Mouse (Mus musculus) ES-E14 (cell line): ENCODE results near the gene Zbtb25.

Experiments used
- CHD2 ChIP-seq: IDR thresholded peaks from 2 replicates; pipeline ENCODE4 v1.6.1; 2014; ENCODE audit warnings: mild to moderate bottlenecking, low read depth, low read length, inconsistent platforms
- MAFK ChIP-seq: IDR thresholded peaks from 2 replicates; pipeline ENCODE4 v1.6.1; 2014; ENCODE audit warnings: mild to moderate bottlenecking, low read depth, low read length, inconsistent platforms; ENCODE audit not compliant: insufficient read depth
- ZC3H11A ChIP-seq: IDR thresholded peaks from 2 replicates; pipeline ENCODE4 v1.6.1; 2012; ENCODE audit warnings: low read depth, mild to moderate bottlenecking, inconsistent platforms, low read length, borderline replicate concordance
- ZNF384 ChIP-seq: IDR thresholded peaks from 2 replicates; pipeline ENCODE4 v1.6.1; 2012; ENCODE audit warnings: low read depth, low read length, inconsistent platforms

DNA sequence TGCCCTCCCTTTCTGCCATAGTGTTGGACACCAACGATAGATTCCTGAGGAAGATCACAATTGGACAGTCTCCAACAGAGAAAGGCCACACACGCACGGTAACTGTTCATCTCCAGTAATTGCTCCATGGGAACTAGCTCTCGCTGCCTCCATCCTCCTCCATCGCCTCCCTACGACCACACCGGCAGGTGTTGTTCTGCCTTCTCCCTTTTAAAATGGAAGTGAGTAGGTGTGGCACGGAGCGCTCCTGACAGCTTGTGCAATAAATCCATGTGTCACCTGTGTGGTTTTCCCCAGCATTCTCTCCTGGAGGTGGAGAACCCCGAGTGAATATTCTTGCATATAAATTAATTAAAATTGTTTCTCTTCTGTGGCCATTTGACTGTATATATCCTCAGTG is 69.0 kb downstream of the Zbtb25 start:
- TF ChIP-seq MAFK = no peak
- no peak for TF ChIP-seq CHD2
- no peak for TF ChIP-seq ZNF384
- no peak for TF ChIP-seq ZC3H11A
